Mouse (Mus musculus) spleen, embryonic (tissue): ENCODE data around the gene Serpina1e.
"Not testable (repeated sequence)": the region's sequence is repeated elsewhere in the genome, so short reads cannot be mapped to it uniquely, and the experiment has no call there.

ENCODE experiments used
- CTCF ChIA-PET: fragments of 350-600 bp; sonication (Branson Sonifier 250); formaldehyde crosslinking; loops from one replicate; lab custom pipeline; 2022; lab: Charles Lee

Gene Serpina1e

DNA sequence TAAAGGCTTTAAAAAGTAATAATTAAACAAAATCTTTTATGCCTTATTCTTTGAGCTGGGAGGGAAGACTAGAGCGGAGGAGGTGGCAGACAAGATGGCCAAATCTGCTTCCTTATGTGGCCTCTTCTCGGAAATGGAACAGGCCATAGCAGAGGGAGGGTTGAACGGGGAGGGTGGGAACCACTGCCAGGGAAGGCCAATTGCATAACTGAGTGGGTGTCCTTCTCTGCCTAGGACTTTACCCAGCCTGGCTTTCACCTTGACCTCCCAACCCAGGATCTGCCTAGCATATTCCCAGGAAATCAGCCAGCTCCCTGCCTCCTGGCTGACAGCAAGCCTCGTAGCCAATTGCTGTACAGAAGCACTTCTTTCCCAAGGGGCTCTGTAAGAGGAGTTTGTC, 4.5 kb upstream of the Serpina1e start:
- CTCF ChIA-PET: no interaction called here

GRCm38 (mm10) chr12:103962860-103963259, 4.1 kb upstream of the Serpina1e start:
- CTCF ChIA-PET: no interaction called here

DNA sequence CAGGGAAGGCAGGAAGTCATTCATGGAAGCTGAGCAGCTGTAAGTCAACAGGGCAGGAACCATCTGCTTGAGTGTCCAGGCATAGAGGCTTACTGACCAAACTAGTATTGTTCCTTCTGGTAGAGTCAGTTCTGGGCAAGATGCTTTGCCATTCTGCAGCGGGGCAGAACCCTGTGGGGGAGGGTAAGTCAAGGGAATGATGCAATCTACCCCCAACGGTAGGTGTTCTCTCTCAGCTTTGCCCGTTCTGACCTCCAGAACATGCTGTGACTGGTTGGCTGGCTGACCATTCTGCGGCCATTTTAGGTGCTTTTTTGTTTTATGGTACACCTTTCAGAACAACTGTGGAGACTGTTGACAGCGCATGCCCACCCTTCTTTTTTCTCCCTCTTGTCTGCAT, 3.6 kb upstream of the Serpina1e start:
- CTCF ChIA-PET: no interaction called here

DNA sequence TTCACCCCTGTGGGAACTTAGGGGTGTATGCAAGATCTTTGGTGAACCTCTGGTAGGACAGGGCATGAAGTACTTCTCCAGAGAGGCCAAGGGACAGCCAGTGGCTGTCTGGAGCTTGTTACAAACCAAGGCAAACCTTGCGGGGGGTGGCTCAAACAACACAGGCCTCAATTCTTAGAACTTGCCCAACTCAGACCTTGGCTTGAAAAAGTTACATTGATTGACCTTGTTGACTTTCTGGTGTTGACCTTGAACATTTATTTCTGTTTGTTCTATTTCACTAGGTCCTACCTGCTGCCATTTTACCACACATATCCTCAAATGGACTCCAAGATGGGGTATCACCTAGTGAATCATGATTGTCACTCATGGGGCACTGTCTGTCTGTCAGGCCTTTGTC, 2.9 kb upstream of the Serpina1e start:
- CTCF ChIA-PET: no interaction called here

GRCm38 (mm10) chr12:103956555-103956954, 2.2 kb downstream of the Serpina1e start:
- CTCF ChIA-PET: not testable (repeated sequence)

- CTCF ChIA-PET: not testable (repeated sequence)
Observed at GRCm38 (mm10) chr12:103952972-103953371, 5.8 kb downstream of the Serpina1e start.

DNA sequence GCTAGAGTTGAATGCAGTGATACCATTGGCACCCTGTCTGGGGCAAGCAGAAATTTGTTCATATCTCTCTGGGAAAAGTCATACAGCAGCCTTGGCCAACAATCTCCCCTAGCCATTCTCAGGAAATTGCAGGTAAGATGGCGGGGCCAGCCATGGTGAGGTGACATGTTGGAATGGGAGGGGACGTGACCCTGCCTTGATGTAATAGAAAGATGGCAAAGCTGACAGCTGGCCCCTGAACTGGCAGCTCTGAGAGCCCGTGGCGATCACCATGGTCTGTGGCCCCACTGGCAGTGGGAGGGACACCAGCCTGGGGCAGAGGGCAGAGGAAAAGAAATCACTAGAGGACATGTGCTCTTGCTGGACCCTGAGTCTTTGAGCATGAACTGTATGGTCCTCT, 12.5 kb downstream of the Serpina1e start:
- CTCF ChIA-PET: no interaction called here

GRCm38 (mm10) chr12:103909181-103909580, 49.6 kb downstream of the Serpina1e start:
- CTCF ChIA-PET: not testable (repeated sequence)

DNA sequence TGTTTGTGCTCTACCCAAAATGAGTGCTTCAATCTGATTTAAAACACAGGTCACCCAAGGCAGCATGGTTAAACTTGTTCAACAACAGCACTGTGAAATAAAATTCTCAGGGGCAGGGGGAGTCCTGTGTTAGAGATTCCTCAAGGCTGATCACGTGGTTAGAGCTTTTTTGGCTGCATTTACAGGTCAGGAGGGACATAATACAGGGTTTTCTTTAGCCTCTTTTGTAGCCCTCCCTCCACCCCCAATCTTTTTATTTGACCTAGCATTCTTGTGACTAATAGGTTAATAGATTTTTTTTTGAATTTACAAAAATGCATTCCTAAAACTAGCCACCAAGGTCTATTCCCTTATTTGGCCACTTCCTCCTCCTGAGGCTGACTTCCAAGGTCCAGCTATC, 51.0 kb downstream of the Serpina1e start:
- CTCF ChIA-PET: not testable (repeated sequence)

DNA sequence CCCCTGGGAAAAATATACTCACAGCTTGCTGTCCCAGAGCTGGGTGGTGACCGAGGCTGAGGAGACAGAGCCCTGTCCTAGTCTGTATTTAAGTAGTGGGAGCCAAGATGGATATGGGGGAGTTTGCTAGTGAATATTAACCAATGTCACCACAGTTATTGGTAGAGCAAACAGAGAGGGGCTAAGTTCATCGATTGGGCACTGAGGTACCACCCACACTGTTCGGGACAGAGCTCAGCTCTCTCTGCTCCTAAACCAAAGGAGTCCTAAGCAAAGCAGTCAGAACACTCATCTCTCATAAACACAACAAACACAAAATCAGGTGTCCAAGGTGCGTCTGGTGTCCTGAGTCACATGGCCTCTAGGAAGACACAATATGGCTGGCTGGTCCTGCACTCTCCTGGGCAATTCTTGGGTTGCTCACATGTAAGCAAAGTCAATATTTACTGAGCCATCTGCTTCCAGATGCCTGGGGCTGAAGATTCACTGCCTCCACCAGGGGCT, 53.9 kb downstream of the Serpina1e start, which contains the start of gene Serpina1c:
Serpina1c (minus strand) TSS at position 51 of the 504 bp plus-strand sequence.
- CTCF ChIA-PET: not testable (repeated sequence)

DNA sequence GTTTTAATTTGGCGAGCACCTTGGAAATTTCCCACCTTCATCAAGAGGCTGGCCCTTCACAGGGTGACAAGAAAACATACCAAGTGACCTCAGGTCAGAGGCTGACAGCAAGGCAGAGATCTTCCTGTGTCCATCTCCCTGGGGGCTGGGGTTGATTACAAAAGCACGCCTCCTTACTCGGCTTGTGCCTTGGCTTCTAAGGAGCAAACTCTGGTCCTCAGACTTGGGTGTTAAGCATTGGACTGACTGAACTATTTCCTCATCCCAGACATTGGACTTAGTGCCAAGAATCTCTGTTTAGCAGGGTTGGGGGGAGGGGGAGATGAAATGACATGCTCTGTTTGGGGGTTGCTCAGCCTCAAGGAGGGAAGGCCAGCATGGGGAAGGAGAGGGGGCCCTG, 56.8 kb downstream of the Serpina1e start:
- CTCF ChIA-PET: not testable (repeated sequence)
